Mouse (Mus musculus) C2C12 (cell line): Measurements from ENCODE around the gene Chd1.

ENCODE experiments used
- CTCF ChIP-seq: IDR thresholded peaks from one replicate; pipeline ENCODE4 v1.5.1; 2011; ENCODE audit not compliant: control insufficient read depth, insufficient read depth, insufficient read length
- MAX ChIP-seq: IDR thresholded peaks from one replicate; pipeline ENCODE4 v1.6.1; 2011; ENCODE audit warnings: mild to moderate bottlenecking, control low read depth
- USF1 ChIP-seq: IDR thresholded peaks from one replicate; pipeline ENCODE4 v1.6.1; 2011; ENCODE audit warnings: low read depth, mild to moderate bottlenecking, control low read depth, moderate library complexity

GRCm38 (mm10) chr17:15817096-15817450 is 112.3 kb downstream of the Chd1 start:
- no peak for TF ChIP-seq CTCF
- TF ChIP-seq USF1, result no peak
- TF ChIP-seq MAX, result no peak
